Mouse (Mus musculus): Measurements from ENCODE around the gene Cenph. TPM values are rescaled to one million over a fixed set of nuclear protein-coding genes. Genes with fewer than 3 reads are reported as not detected.

The Cenph gene
- polyA plus RNA-seq, 1 experiment from 2014 or later, result 13.4 TPM

GRCm38 (mm10) chr13:100753011-100753410 lies 22.7 kb downstream of the Cenph start:
- no peaks in the 10 kb centered on the region for H3K36me3 ChIP-seq (ENCODE audit: control insufficient read depth, insufficient read depth)
- no peaks in the 10 kb centered on the region for H3K27me3 ChIP-seq (replicated peaks; ENCODE audit: control insufficient read depth, insufficient read depth, low read length)
- no peak overlapping the region for H3K4me3 ChIP-seq (replicated peaks; ENCODE audit: low read length)
- H3K4me1 ChIP-seq (replicated peaks; ENCODE audit: control insufficient read depth, insufficient read depth, low read length), result no peaks in the 10 kb centered on the region
- no peak overlapping the region for H3K4me2 ChIP-seq (ENCODE audit: low read length)
- no peak for ATAC-seq
- no peaks in the 10 kb centered on the region for H3K9me3 ChIP-seq (ENCODE audit: control insufficient read depth, low read length)
- no peak overlapping the region for H3K27ac ChIP-seq (ENCODE audit: low read length)
- no peak overlapping the region for H3K9ac ChIP-seq (replicated peaks; ENCODE audit: low read depth, low read length)
- WGBS, result 89% methylated on average over 6 of the region's 6 CpGs

DNA sequence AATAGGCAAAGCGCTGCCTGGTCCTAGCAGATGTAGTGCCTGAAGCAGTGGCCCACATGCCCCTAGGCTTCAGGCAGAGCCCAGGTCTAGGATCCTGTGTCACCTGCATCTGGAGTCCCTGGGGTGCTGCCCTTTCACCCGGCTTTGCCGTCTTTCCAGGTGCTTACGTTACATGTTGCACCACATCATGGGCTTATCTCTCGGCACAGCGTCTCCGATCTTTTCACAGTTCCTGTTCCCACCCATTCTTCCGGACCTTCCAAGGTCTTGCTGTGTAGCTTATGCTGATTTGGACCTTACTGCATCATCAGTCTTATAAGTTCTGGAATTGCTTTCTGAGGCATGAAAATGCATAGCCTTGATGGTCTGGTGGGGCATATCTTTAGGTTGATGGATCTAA lies 23.2 kb downstream of the Cenph start:
- no peak for ATAC-seq
- Histone ChIP-seq H3K36me3 (ENCODE audit: control insufficient read depth, insufficient read depth) (no peaks in the 10 kb centered on the region), H3K9me3 (ENCODE audit: control insufficient read depth, low read length) (no peaks in the 10 kb centered on the region), H3K27ac (ENCODE audit: low read length) (no peak overlapping the region), H3K4me1 (replicated peaks; ENCODE audit: control insufficient read depth, insufficient read depth, low read length) (no peaks in the 10 kb centered on the region), H3K4me3 (replicated peaks; ENCODE audit: low read length) (no peak overlapping the region), H3K4me2 (ENCODE audit: low read length) (no peak overlapping the region), H3K9ac (replicated peaks; ENCODE audit: low read depth, low read length) (no peak overlapping the region), H3K27me3 (replicated peaks; ENCODE audit: control insufficient read depth, insufficient read depth, low read length) (no peaks in the 10 kb centered on the region)
- WGBS, result 94% methylated on average over 8 of the region's 8 CpGs

DNA sequence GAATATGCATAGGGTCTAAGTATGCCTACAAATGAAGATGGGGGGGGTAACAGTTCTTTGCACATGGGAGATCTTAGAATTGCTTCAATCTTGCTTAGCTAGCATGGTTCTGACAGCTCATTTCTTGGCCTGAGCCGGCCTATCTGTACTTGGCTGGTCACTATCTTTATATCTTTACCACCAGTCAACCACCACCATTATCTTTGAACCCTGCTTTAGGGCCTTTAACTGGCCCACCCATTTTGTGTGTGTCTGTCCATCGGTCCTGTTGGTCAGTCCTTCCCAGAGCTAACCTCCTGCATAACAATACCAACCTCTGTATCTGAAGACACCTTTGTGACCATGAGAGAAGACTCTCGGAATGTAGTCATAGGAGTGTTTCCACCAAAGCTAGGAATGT lies 24.3 kb downstream of the Cenph start:
- Histone ChIP-seq H3K9me3 (ENCODE audit: control insufficient read depth, low read length) (no peaks in the 10 kb centered on the region), H3K4me1 (replicated peaks; ENCODE audit: control insufficient read depth, insufficient read depth, low read length) (no peaks in the 10 kb centered on the region), H3K36me3 (ENCODE audit: control insufficient read depth, insufficient read depth) (no peaks in the 10 kb centered on the region), H3K27me3 (replicated peaks; ENCODE audit: control insufficient read depth, insufficient read depth, low read length) (no peaks in the 10 kb centered on the region), H3K4me3 (replicated peaks; ENCODE audit: low read length) (no peak overlapping the region), H3K27ac (ENCODE audit: low read length) (no peak overlapping the region), H3K9ac (replicated peaks; ENCODE audit: low read depth, low read length) (no peak overlapping the region), H3K4me2 (ENCODE audit: low read length) (no peak overlapping the region)
- WGBS, result 85% methylated on average over 3 of the region's 3 CpGs
- ATAC-seq, result no peak

- no peaks in the 10 kb centered on the region for H3K4me1 ChIP-seq (replicated peaks; ENCODE audit: control insufficient read depth, insufficient read depth, low read length)
Measured at GRCm38 (mm10) chr13:100750799-100751198, 24.9 kb downstream of the Cenph start.

GRCm38 (mm10) chr13:100748638-100749037 lies 27.1 kb downstream of the Cenph start:
- Histone ChIP-seq H3K4me1 (replicated peaks; ENCODE audit: control insufficient read depth, insufficient read depth, low read length) (peaks cover 4% of the 10 kb centered on the region), H3K27ac (ENCODE audit: low read length) (no peak overlapping the region), H3K4me2 (ENCODE audit: low read length) (no peak overlapping the region), H3K36me3 (ENCODE audit: control insufficient read depth, insufficient read depth) (no peaks in the 10 kb centered on the region), H3K9ac (replicated peaks; ENCODE audit: low read depth, low read length) (no peak overlapping the region), H3K27me3 (replicated peaks; ENCODE audit: control insufficient read depth, insufficient read depth, low read length) (no peaks in the 10 kb centered on the region), H3K4me3 (replicated peaks; ENCODE audit: low read length) (no peak overlapping the region), H3K9me3 (ENCODE audit: control insufficient read depth, low read length) (no peaks in the 10 kb centered on the region)
- ATAC-seq, result no peak
- 49% methylated on average over 8 of the region's 8 CpGs for WGBS

More at GRCm38 (mm10) chr13:100750799-100751198, 24.9 kb downstream of the Cenph start:
- no peaks in the 10 kb centered on the region for H3K36me3 ChIP-seq (ENCODE audit: control insufficient read depth, insufficient read depth)
- H3K9me3 ChIP-seq (ENCODE audit: control insufficient read depth, low read length), result no peaks in the 10 kb centered on the region
- ATAC-seq, result no peak
- H3K27me3 ChIP-seq (replicated peaks; ENCODE audit: control insufficient read depth, insufficient read depth, low read length), result no peaks in the 10 kb centered on the region
- H3K27ac ChIP-seq (ENCODE audit: low read length), result no peak overlapping the region
- H3K4me2 ChIP-seq (ENCODE audit: low read length), result no peak overlapping the region
- H3K4me3 ChIP-seq (replicated peaks; ENCODE audit: low read length), result no peak overlapping the region
- 87% methylated on average over 5 of the region's 5 CpGs for WGBS
- H3K9ac ChIP-seq (replicated peaks; ENCODE audit: low read depth, low read length), result no peak overlapping the region

DNA sequence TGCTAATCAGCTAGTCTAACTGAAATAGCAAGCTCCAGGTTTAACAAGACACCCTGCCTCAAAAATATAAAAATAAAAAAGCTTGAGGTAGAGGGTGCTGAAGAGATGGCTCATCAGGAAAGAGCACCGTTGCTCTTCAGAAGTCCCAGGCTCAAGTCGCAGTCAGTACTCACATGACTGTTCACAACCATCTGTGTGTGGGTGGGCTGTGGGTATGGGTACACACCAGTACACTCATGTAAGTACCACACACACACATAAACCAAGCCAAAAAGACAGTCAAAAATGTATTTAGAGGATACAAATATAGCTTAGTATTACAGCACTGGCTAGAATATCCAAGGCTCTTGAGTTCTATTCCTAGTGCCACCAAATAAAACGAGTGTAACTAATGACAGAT lies 29.6 kb downstream of the Cenph start:
- no peak for ATAC-seq
- no peaks in the 10 kb centered on the region for H3K9me3 ChIP-seq (ENCODE audit: control insufficient read depth, low read length)
- H3K4me3 ChIP-seq (replicated peaks; ENCODE audit: low read length), result no peak overlapping the region
- H3K27me3 ChIP-seq (replicated peaks; ENCODE audit: control insufficient read depth, insufficient read depth, low read length), result no peaks in the 10 kb centered on the region
- no peaks in the 10 kb centered on the region for H3K36me3 ChIP-seq (ENCODE audit: control insufficient read depth, insufficient read depth)
- 89% methylated on average over 3 of the region's 3 CpGs for WGBS
- no peak overlapping the region for H3K27ac ChIP-seq (ENCODE audit: low read length)
- no peak overlapping the region for H3K9ac ChIP-seq (replicated peaks; ENCODE audit: low read depth, low read length)
- H3K4me1 ChIP-seq (replicated peaks; ENCODE audit: control insufficient read depth, insufficient read depth, low read length), result peaks cover 7% of the 10 kb centered on the region
- H3K4me2 ChIP-seq (ENCODE audit: low read length), result no peak overlapping the region

DNA sequence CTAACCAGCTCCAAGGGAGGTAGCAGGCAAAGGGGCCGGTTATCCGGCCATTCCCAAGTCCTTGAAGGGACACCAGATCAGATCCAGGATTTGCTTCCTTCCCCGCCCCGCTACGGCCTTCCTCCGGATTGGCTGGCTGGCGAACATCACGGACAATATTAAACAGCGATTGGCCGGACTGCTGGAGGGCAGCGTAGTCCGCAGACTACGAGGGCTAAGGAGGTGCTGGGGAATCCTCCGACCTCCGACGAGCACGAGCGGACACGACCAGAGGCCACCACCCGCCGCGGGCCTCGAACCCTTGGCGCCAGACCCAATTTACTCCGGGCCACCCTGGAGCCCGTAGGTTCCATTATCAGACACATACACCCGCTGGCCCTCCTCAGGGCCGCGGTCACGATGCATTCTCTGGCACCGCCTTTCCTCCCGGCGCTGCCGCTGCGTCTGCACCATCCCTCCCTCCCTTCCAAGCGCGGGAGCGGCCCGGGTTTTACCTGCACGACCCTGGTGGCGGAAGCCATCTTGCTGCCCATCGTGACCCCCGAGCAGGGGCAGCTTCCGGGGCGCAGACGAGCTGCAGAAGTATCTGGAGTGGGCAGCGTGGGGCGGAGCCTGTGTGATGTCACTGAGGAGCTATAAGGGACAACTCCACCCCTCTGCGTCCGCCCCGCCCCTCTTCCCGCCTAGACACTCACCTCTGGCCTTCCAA lies 31.5 kb downstream of the Cenph start, which contains the start of gene Mrps36:
Mrps36 (minus strand) TSS at position 624 of the 709 bp plus-strand sequence.
- peak within 1 kb of the TSS; percentile 81 for H3K27ac ChIP-seq (ENCODE audit: low read length)
- H3K4me2 ChIP-seq (ENCODE audit: low read length), result peak within 1 kb of the TSS; percentile 69
- under 1% methylated on average over 52 of the region's 52 CpGs for WGBS
- H3K4me3 ChIP-seq (replicated peaks; ENCODE audit: low read length), result peak within 1 kb of the TSS; percentile 60
- peaks cover 7% of the 10 kb centered on the region for H3K4me1 ChIP-seq (replicated peaks; ENCODE audit: control insufficient read depth, insufficient read depth, low read length)
- no peaks in the 10 kb centered on the region for H3K9me3 ChIP-seq (ENCODE audit: control insufficient read depth, low read length)
- no peaks in the 10 kb centered on the region for H3K36me3 ChIP-seq (ENCODE audit: control insufficient read depth, insufficient read depth)
- H3K27me3 ChIP-seq (replicated peaks; ENCODE audit: control insufficient read depth, insufficient read depth, low read length), result no peaks in the 10 kb centered on the region
- ATAC-seq, result peak; percentile 95
- H3K9ac ChIP-seq (replicated peaks; ENCODE audit: low read depth, low read length), result peak within 1 kb of the TSS; percentile 70

- peak overlapping the region; percentile 60 for H3K4me3 ChIP-seq (replicated peaks; ENCODE audit: low read length)
- peak; percentile 60 for ATAC-seq
- H3K36me3 ChIP-seq (ENCODE audit: control insufficient read depth, insufficient read depth), result no peaks in the 10 kb centered on the region
- H3K27ac ChIP-seq (ENCODE audit: low read length), result peak overlapping the region; percentile 81
- H3K27me3 ChIP-seq (replicated peaks; ENCODE audit: control insufficient read depth, insufficient read depth, low read length), result no peaks in the 10 kb centered on the region
- peak overlapping the region; percentile 70 for H3K9ac ChIP-seq (replicated peaks; ENCODE audit: low read depth, low read length)
- no peaks in the 10 kb centered on the region for H3K9me3 ChIP-seq (ENCODE audit: control insufficient read depth, low read length)
- 68% methylated on average over 11 of the region's 11 CpGs for WGBS
- H3K4me1 ChIP-seq (replicated peaks; ENCODE audit: control insufficient read depth, insufficient read depth, low read length), result peaks cover 7% of the 10 kb centered on the region
- H3K4me2 ChIP-seq (ENCODE audit: low read length), result peak overlapping the region; percentile 69
Measured at GRCm38 (mm10) chr13:100743346-100744035, 32.2 kb downstream of the Cenph start.

DNA sequence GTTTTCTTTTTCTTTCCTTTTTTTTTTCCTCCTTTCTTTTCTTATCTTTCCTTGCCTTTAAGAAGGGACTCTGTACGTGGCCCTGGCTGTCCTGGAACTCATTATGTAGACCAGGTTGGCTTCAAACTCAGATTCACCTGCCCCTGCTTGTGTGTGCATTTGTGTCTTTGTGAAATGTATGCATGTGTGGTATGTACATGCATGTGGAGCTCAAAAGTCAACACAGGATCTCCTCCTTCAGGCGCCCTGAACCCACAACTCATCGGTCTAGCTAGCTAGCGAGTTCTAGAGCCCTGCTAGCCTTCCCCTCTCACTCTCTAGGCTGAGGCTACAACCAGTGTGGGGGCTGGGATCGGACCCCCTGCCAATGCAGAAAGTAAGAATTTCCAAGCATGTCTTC lies 32.9 kb downstream of the Cenph start:
- H3K27ac ChIP-seq (ENCODE audit: low read length), result no peak overlapping the region
- H3K4me1 ChIP-seq (replicated peaks; ENCODE audit: control insufficient read depth, insufficient read depth, low read length), result peaks cover 7% of the 10 kb centered on the region
- ATAC-seq, result no peak
- 88% methylated on average over 5 of the region's 5 CpGs for WGBS
- no peaks in the 10 kb centered on the region for H3K27me3 ChIP-seq (replicated peaks; ENCODE audit: control insufficient read depth, insufficient read depth, low read length)
- H3K4me2 ChIP-seq (ENCODE audit: low read length), result no peak overlapping the region
- H3K9ac ChIP-seq (replicated peaks; ENCODE audit: low read depth, low read length), result no peak overlapping the region
- no peaks in the 10 kb centered on the region for H3K9me3 ChIP-seq (ENCODE audit: control insufficient read depth, low read length)
- H3K4me3 ChIP-seq (replicated peaks; ENCODE audit: low read length), result no peak overlapping the region
- no peaks in the 10 kb centered on the region for H3K36me3 ChIP-seq (ENCODE audit: control insufficient read depth, insufficient read depth)

Data from forebrain, embryonic 16.5 days (tissue).